Mouse (Mus musculus): ENCODE measurements around the gene AI661453. TPM values are rescaled to one million over a fixed set of nuclear protein-coding genes. Genes with fewer than 3 reads are reported as not detected.
"Not testable (repeated sequence)": the region's sequence is repeated elsewhere in the genome, so short reads cannot be mapped to it uniquely, and the experiment has no call there.

AI661453 gene
- 5.2 and 6.2 TPM in 2 replicates for polyA plus RNA-seq (2015; fragmentation: Nextera tagmentation; extraction: Ambion mirVana)

DNA sequence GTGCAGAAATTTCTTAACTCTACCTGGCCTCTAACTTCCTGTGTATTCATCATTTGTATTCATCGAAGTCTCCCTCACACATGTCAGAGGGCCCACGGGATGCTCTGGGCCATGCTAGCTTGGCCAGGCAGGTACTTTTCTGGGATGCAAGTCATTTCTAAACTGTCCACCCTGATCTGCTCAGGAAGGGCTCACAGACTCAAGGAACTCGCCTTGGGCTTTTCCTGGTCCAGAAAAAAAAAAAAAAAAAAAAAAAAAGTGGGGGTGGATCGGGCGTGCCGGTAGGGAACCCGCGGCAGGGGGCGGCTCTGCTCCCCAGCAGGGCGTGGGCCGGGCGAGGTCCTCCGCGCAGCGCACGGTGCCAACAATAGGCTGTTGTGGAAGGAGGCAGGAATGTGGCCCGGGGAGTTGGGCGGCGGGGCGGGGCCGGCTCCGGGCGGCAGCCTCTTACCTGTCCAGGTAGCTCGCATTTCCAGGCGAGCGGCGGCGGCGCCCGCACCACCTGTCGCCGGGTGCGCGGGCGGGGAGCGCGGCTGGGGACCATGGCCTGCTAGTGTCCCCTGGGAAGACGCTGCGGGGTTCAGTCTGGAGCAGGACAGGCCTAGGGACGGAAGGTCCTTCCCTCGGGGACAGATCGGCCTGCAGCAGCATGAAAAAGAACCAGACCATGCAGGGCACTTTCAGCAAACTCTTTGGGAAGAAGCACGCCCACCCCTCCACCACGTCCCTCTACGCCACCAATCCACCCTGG, at the start of gene AI661453:
Gene AI661453, plus strand, starts transcription at position 460 of the 751 bp plus-strand sequence.
- peak; percentile 63 for ATAC-seq (ENCODE audit: insufficient number of reproducible peaks, low FRiP score, low TSS enrichment, low read depth)
- H3K9ac ChIP-seq = 0 out of 2 replicates have a peak within 1 kb of the TSS, but pooled peaks have one; percentile 4
- H3K27me3 ChIP-seq = peaks cover 20% of the 10 kb centered on the region
- H3K36me3 ChIP-seq = no peaks in the 10 kb centered on the region
- H3K27ac ChIP-seq (replicated peaks) = peak within 1 kb of the TSS; percentile 81
- H3K9me3 ChIP-seq (replicated peaks) = no peaks in the 10 kb centered on the region
- peak within 1 kb of the TSS; percentile 47 for H3K4me3 ChIP-seq (replicated peaks)
- peaks cover 33% of the 10 kb centered on the region for H3K4me1 ChIP-seq
- WGBS = 1% methylated on average over 45 of the region's 45 CpGs
- H3K4me2 ChIP-seq (replicated peaks) = peak within 1 kb of the TSS; percentile 85

DNA sequence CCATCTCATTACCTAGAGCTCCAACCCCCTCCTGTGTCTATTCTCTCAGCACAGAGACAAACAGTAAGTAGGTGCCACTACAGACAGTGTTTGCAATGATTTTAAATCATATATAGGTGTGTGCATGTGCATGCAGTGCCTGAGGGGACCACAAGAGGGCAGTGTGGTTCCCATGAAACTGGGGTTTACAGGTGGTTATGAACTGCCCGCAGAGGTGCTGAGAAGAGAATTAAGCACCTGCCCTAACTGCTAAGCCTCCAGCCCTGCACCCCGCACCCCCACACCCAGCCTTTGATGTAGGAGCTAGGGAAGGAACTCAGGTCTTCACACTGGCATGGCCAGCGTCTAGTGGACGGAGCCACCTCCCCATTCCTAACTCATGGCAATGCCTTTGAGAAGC, 49.8 kb upstream of the AI661453 start:
- Histone ChIP-seq H3K9me3 (replicated peaks) (no peaks in the 10 kb centered on the region), H3K27me3 (no peaks in the 10 kb centered on the region), H3K4me3 (replicated peaks) (no peak overlapping the region), H3K27ac (replicated peaks) (no peak overlapping the region), H3K4me1 (no peaks in the 10 kb centered on the region), H3K9ac (no peak overlapping the region), H3K4me2 (replicated peaks) (no peak overlapping the region), H3K36me3 (no peaks in the 10 kb centered on the region)
- ATAC-seq (ENCODE audit: insufficient number of reproducible peaks, low FRiP score, low TSS enrichment, low read depth) = no peak
- WGBS = 59% methylated on average over 4 of the region's 4 CpGs

DNA sequence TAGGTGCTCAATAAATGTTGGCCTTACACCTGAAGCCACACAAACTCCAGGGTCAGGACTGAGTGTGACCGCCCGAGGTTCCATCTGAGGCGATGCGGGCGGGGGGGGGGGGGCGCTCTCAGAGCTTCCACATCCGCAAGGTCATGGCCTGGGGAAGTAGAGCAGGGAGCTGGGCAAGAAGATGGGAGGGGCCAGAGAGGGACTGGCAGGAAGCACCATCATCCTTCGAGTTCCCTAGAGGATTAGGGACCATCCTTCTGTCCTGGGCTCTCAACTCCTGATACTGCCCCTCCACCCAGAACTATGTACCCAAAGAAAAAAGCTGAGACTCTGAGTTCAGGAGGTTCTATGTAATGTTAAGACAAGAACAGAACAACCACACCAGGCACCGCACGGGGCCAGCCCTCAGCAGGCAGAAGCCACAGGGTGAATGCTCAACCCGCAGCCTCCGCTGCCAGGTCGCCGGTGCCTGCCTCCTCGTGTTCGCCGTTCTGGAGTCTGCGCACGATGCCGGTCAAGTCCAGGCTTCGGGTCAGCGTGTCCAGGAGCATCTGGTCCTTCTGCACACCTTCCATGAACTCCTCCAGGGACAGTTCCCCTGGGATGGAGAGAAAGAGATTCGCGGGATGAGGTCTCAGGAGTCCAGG, 42.1 kb upstream of the AI661453 start:
- peaks cover 19% of the 10 kb centered on the region for H3K27me3 ChIP-seq
- no peak for ATAC-seq (ENCODE audit: insufficient number of reproducible peaks, low FRiP score, low TSS enrichment, low read depth)
- 16% methylated on average over 24 of the region's 24 CpGs for WGBS

DNA sequence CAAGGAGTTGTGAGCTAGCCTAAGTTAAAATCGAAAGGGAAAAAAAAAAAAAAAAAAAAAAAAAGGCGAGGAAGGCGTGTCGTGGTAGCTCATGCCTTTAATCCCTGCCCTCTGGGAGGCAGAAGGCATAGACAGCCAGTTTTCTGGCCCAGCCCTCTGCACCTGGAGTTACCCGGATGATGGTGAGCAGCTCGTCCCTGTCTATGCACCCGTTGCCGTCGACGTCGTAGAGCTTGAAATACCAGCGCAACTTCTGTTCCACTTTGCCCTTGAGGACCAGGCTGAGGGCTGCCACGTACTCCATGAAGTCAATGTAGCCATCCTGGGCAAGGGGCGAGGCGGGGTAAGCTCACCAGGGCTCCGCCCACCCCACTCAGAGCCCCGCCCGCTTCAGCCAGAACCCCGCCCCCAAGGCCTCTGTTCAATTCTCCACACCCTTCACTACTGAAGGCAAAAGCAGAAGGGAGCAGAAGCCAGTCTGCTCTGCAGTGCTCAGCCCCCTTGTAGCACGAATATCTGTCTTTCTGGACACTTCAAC, 41.0 kb upstream of the AI661453 start:
- Histone ChIP-seq H3K36me3 (no peaks in the 10 kb centered on the region), H3K27ac (replicated peaks) (no peak overlapping the region), H3K4me1 (peaks cover 18% of the 10 kb centered on the region), H3K4me3 (replicated peaks) (peak overlapping the region; percentile 40), H3K9me3 (replicated peaks) (no peaks in the 10 kb centered on the region), H3K27me3 (peaks cover 19% of the 10 kb centered on the region), H3K4me2 (replicated peaks) (peak overlapping the region; percentile 57), H3K9ac (no peak overlapping the region)
- peak; percentile 73 for ATAC-seq (ENCODE audit: insufficient number of reproducible peaks, low FRiP score, low TSS enrichment, low read depth)
- WGBS = 2% methylated on average over 20 of the region's 20 CpGs

More for the DNA sequence above, 42.1 kb upstream of the AI661453 start:
- Histone ChIP-seq H3K9me3 (replicated peaks) (no peaks in the 10 kb centered on the region), H3K4me2 (replicated peaks) (peak overlapping the region; percentile 57), H3K4me1 (peaks cover 18% of the 10 kb centered on the region), H3K27ac (replicated peaks) (no peak overlapping the region), H3K36me3 (no peaks in the 10 kb centered on the region), H3K9ac (no peak overlapping the region), H3K4me3 (replicated peaks) (peak overlapping the region; percentile 40)

DNA sequence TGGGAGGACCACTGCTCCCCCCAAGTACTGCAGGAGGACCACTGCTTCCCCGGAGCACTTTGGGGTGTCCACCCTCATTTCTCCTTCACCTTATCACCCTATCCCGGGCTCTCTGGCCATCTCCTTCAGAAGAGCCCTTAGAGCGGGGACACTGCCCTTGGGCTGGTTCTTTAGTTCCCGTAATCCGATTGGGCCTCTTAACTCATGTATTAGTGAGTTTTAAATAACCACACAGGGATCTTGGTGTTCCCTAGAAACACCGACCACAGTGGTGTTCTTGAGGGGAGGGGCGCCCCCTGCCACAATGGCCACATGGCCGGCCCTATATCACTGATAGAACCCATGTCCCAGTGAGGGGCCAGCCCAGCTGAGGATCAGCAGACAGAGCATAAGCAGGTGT, 37.3 kb upstream of the AI661453 start:
- Histone ChIP-seq H3K4me1 (peaks cover 18% of the 10 kb centered on the region), H3K4me2 (replicated peaks) (no peak overlapping the region), H3K27ac (replicated peaks) (no peak overlapping the region), H3K27me3 (peaks cover 19% of the 10 kb centered on the region), H3K9me3 (replicated peaks) (no peaks in the 10 kb centered on the region), H3K4me3 (replicated peaks) (no peak overlapping the region), H3K9ac (no peak overlapping the region), H3K36me3 (no peaks in the 10 kb centered on the region)
- no peak for ATAC-seq (ENCODE audit: insufficient number of reproducible peaks, low FRiP score, low TSS enrichment, low read depth)
- WGBS = 82% methylated on average over 8 of the region's 8 CpGs

DNA sequence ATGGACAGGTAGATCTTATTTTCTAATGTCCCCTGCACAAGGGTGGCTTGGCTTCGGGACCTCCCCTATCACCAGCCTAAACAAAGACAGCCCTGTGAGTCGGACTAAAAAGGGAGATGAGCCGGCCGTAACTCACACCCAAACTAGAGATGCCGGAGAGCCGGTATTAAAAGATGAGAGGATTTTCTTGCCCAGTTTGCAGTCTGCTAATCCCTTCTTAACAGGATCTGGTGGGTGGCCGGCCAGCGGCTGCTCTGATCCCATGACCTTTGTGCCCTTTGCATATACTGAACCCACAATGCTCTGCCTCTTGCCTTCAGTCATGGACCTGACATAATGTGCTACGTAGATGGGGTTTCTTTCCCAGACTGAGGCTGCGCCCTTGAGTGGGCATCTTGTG, 36.0 kb upstream of the AI661453 start, which contains the start of gene Guca1a:
Gene Guca1a, minus strand, starts transcription at position 134 of the 400 bp plus-strand sequence.
- Histone ChIP-seq H3K9ac (no peak within 1 kb of the TSS), H3K4me2 (replicated peaks) (no peak within 1 kb of the TSS), H3K27me3 (peaks cover 16% of the 10 kb centered on the region), H3K9me3 (replicated peaks) (no peaks in the 10 kb centered on the region), H3K4me3 (replicated peaks) (no peak within 1 kb of the TSS), H3K27ac (replicated peaks) (no peak within 1 kb of the TSS), H3K36me3 (no peaks in the 10 kb centered on the region), H3K4me1 (peaks cover 4% of the 10 kb centered on the region; the same call in 1 of the 2 replicates)
- no peak for ATAC-seq (ENCODE audit: insufficient number of reproducible peaks, low FRiP score, low TSS enrichment, low read depth)
- 29% methylated on average over 10 of the region's 10 CpGs for WGBS

DNA sequence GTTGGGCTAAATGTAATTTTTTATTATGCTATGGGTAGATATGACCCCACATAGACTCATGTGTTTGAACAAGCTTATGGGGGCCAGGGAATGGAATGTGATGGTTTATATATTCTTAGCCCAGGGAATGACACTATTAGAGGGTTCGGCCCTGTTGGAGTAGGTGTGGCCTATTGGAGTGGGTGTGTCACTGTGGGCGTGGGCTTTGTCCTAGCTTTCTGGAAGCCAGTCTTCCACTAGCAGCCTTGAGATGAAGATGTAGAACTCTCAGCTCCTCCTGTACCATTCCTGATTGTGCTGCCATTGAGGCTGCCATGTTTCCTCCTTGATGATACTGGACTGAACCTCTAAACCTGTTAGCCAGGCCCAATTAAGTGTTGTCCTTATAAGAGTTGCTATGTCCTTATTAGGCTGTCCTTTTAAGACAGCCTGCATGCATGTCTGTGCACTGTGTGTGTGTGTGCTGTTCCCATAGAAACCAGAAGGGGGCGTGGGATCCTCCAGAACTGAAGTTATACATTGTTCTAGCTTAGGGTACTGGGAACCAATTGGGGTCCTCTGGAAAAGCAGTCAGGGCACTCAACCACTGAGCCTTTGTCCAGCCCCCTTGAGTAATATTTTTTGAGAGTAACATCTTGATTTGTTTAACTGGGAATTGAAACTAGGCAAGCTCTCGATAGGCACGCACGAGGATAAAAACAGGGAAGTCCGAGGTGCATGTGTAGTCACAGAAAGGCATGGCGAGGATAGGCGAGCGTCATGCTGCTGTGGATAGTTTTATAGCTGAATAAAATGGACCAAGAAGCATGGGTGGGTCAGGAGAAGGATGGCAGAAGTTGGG, 28.5 kb upstream of the AI661453 start:
- Histone ChIP-seq H3K36me3 (no peaks in the 10 kb centered on the region), H3K9me3 (replicated peaks) (no peaks in the 10 kb centered on the region), H3K4me2 (replicated peaks) (no peak overlapping the region), H3K4me3 (replicated peaks) (no peak overlapping the region), H3K4me1 (0 out of 2 replicates have a peak, but pooled peaks cover 8% of the 10 kb centered on the region), H3K9ac (no peak overlapping the region), H3K27me3 (peaks cover 27% of the 10 kb centered on the region), H3K27ac (replicated peaks) (no peak overlapping the region)
- ATAC-seq (ENCODE audit: insufficient number of reproducible peaks, low FRiP score, low TSS enrichment, low read depth) = 0 out of 2 replicates have a peak, but pooled peaks have one; percentile 6
- WGBS = 57% methylated on average over 10 of the region's 10 CpGs

DNA sequence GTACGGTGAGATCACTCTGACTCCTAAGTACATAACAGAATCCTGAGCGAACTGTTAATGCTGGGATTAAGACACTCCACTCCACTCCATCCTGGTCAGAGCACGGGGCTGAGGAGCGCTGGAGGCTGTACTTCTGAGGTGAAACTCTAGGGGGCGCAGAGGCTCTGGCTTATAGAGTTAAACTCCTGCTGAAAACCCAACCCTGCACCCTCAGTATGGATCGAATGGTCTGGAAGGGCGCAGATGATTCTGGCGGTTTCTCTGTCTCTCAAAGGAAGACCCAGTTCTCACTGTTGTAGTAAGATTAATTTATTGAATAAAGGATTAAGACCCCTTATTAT, 27.9 kb upstream of the AI661453 start:
- 0 out of 2 replicates have a peak, but pooled peaks cover 8% of the 10 kb centered on the region for H3K4me1 ChIP-seq
- H3K9me3 ChIP-seq (replicated peaks) = no peaks in the 10 kb centered on the region
- no peak overlapping the region for H3K9ac ChIP-seq
- no peaks in the 10 kb centered on the region for H3K36me3 ChIP-seq
- H3K27ac ChIP-seq (replicated peaks) = no peak overlapping the region
- 20% methylated on average over 8 of the region's 8 CpGs for WGBS
- ATAC-seq (ENCODE audit: insufficient number of reproducible peaks, low FRiP score, low TSS enrichment, low read depth) = peak; percentile 26; the same call in 1 of the 2 replicates
- H3K4me3 ChIP-seq (replicated peaks) = no peak overlapping the region
- H3K27me3 ChIP-seq = peaks cover 27% of the 10 kb centered on the region
- H3K4me2 ChIP-seq (replicated peaks) = no peak overlapping the region

DNA sequence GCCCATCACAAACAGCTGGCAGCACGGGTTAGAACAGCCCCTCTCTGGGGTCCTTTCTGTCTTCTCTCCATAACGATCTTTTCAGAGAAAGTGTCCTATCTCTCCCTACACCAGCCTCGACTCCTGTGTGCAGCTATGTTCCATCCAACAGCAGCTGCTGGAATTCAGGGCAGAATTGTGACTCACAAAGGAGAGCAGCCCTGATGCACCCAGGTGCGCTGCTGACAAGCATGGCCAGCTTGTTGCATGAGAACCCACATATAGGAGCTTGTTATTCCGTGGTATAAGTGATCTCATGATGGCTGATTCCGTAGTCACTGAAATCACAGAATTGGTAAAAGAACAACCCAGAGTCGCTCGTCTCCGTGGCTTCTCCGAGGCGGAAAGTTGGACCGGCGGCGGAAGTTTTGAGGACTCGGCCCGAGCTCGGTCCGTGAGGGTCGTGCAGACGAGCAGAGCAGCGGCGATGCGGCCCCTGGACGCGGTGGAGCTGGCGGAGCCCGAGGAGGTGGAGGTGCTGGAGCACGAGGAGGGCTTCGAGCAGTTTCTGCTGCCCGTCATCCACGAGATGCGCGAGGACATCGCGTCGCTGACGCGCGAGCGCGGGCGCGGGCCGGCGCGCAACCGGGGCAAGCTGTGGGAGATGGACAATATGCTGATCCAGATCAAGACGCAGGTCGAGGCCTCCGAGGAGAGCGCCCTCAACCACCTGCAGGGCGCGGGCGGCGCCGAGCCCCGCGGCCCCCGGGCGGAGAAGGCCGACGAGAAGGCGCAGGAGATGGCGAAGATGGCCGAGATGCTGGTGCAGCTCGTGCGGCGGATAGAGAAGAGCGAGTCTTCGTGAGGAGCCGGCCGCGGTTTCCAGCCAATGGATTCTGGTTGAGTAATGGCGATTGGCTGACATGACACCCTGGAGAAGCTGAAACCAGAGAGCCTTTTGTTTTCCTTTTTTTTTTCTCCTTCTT, 26.2 kb upstream of the AI661453 start:
- H3K9me3 ChIP-seq (replicated peaks); H3K4me1 ChIP-seq; ATAC-seq (ENCODE audit: insufficient number of reproducible peaks, low FRiP score, low TSS enrichment, low read depth); H3K27ac ChIP-seq (replicated peaks); H3K9ac ChIP-seq; H3K36me3 ChIP-seq: not testable (repeated sequence)
- Histone ChIP-seq H3K4me2 (replicated peaks) (peak overlapping the region; percentile 67), H3K27me3 (peaks cover 25% of the 10 kb centered on the region), H3K4me3 (replicated peaks) (peak overlapping the region; percentile 39)
- WGBS = 2% methylated on average over 74 of the region's 74 CpGs

DNA sequence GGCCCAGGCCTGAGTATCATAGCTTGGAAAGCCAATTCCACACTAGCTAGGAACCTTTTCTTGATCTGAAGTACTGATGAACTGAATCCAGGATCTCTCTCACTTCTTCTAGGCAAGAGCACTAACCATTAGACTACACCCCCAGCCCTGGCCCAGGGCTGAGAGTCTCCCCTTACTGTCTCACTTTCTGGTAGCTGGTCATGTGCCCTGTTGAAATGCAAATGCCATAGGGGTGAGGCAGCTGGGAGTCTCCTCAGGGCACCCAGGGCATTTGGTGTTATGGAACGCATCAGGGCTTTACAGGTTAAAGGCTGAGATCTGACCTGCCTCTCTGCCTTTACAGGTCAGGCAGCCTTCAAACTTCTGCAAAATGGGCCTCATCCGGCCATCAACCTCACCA, 16.2 kb upstream of the AI661453 start:
- no peak for ATAC-seq (ENCODE audit: insufficient number of reproducible peaks, low FRiP score, low TSS enrichment, low read depth)
- Histone ChIP-seq H3K9ac (no peak overlapping the region), H3K27ac (replicated peaks) (no peak overlapping the region), H3K4me3 (replicated peaks) (no peak overlapping the region), H3K4me1 (no peaks in the 10 kb centered on the region), H3K4me2 (replicated peaks) (no peak overlapping the region), H3K36me3 (no peaks in the 10 kb centered on the region), H3K9me3 (replicated peaks) (no peaks in the 10 kb centered on the region), H3K27me3 (no peaks in the 10 kb centered on the region)
- WGBS = 60% methylated on average over 2 of the region's 2 CpGs

Data from embryonic facial prominence, embryonic 15.5 days (tissue).